Mouse (Mus musculus): ENCODE data around the gene Rspo1. TPM values are rescaled to one million over a fixed set of nuclear protein-coding genes. Genes with fewer than 3 reads are reported as not detected.
A peak's percentile ranks its signal among the peaks of the same experiment; 100 is the strongest.

Gene Rspo1
- total RNA-seq, 2 experiments from 2014 or later, result 3.1 to 3.6 TPM

- no peak for DNase-seq (ENCODE audit: low spot score)
- intact Hi-C loops (cut with DNase I), result no loop called here
These were observed 31.2 kb downstream of the Rspo1 start for GRCm38 (mm10) chr4:125017431-125017830.

DNA sequence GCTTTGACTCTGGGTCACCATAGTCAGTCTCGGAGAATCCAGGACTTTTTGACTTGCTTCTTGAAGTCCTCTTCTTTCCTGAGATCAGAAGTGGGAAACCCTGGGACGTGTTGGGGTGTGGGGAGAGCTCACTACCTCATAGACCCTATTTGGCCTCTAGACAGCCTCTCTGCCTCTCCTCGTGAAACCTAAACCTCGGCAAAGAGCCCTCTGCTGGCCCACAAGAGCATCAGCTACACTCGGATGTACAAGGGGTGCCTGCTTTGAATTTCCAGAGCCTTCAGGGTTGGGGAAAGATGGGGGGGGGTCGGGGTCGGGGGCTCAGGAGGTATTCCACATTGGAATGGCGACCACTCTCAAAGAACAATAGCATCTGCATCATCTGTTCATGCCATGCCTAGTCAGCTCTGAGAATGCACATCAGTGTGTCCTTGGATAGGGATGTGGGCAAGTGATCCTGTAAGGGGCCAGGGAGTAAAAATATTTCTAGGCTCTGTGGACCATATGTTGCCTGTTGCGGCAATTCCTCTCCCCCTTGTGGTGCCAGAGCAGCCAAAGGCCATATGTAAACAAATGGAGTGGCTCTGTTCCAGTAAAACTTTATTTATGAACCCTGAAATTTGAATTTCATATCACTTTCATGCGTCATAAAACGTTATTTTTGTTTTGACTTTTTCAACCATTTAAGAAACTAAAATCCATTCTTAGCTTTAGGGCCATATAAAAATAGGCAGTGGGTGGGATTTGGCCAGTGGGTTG, 34.7 kb downstream of the Rspo1 start:
- intact Hi-C loops (cut with DNase I), result no loop called here
- no peak for DNase-seq (ENCODE audit: low spot score)

DNA sequence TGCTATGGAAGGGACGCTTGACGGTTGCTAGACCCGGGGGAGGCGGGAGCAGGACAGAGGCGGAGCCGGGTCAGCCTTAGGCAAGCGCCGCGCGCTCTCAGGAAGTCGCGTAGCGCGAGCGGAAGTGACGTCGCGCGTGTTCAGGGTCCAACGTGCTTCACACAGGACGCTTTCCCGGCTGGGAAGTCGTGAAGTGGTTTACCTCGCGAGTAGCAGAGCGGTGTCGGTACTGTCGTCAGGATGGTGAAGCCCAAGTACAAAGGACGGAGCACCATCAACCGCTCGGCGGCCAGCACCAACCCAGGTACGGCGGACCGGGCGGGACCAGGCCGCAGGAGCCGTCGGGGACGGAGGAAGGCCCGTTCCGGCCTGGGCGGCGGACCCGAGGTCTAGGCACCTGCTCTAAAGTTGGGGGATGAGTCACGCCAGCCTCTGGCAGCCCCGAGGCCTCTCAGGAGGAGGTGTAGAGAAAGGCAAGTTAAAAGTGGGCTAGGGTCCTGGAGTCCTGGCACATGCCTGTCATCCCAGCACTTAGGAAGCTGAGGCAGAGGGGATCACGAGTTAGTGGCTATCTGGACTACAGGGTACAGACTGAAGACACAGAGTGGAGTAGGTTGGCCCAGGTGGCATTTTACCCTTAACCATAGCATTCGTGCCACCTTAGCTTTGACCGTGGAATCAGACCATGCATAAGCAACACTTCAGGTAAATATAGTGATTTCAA, 43.8 kb downstream of the Rspo1 start:
- DNase-seq (ENCODE audit: low spot score), result peak; percentile 87
- intact Hi-C loops (cut with DNase I), result loop anchor here (5.0 kb wide), 1 partner anchor 37 kb away; the partner anchor contains the start of genes Dnali1 and Snip1

DNA sequence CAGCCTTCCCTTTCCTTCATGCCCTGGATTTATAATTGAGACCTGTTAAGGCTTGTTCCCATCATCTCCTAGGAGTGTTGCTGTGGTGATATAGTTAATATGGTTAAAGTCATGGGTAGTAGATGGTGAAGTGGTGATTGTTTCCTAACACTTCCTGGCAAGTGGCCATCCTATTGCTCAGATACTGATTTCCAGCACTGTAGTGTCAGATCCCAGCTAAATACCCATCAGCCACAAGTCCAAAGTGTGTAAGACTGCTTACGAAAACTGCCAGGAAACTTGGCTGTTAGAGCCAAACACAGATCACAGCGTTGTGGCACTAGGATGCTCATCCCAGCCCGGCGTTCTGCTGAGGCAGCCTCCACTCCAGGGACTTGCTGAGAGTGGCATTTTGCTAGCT, 48.1 kb downstream of the Rspo1 start:
- intact Hi-C loops (cut with DNase I), result loop anchor here (5.0 kb wide), 1 partner anchor 33 kb away; the partner anchor contains the start of genes Dnali1 and Snip1
- no peak for DNase-seq (ENCODE audit: low spot score)

GRCm38 (mm10) chr4:125044454-125044853, 58.2 kb downstream of the Rspo1 start:
- intact Hi-C loops (cut with DNase I), result no loop called here
- DNase-seq (ENCODE audit: low spot score), result no peak

GRCm38 (mm10) chr4:125055385-125055784, 69.2 kb downstream of the Rspo1 start:
- DNase-seq (ENCODE audit: low spot score), result no peak
- intact Hi-C loops (cut with DNase I), result no loop called here

- intact Hi-C loops (cut with DNase I), result no loop called here
These were observed 70.2 kb downstream of the Rspo1 start for GRCm38 (mm10) chr4:125056476-125056875.

GRCm38 (mm10) chr4:125057273-125057672, 71.0 kb downstream of the Rspo1 start:
- DNase-seq (ENCODE audit: low spot score), result no peak
- intact Hi-C loops (cut with DNase I), result no loop called here

More at GRCm38 (mm10) chr4:125056476-125056875, 70.2 kb downstream of the Rspo1 start:
- no peak for DNase-seq (ENCODE audit: low spot score)

- DNase-seq (ENCODE audit: low spot score), result no peak
- intact Hi-C loops (cut with DNase I), result no loop called here
These were observed 71.8 kb downstream of the Rspo1 start for GRCm38 (mm10) chr4:125058033-125058432.

Other genes starting within 250 kb of the Rspo1 start
- 10 to 100 TPM; 10.1 to 10.4 TPM for gene Inpp5b, start 244.6 kb upstream of the Rspo1 start, total RNA-seq (2021)
- gene Mtf1, start 184.3 kb upstream of the Rspo1 start, total RNA-seq (2021), result 10 to 100 TPM; 13.7 to 16.5 TPM
- 10 to 100 TPM; 16.1 to 16.6 TPM for gene Yrdc, start 135.8 kb upstream of the Rspo1 start, total RNA-seq (2021)
- 10 to 100 TPM; 21.8 to 23.8 TPM for gene 1110065P20Rik, start 135.2 kb upstream of the Rspo1 start, total RNA-seq (2021)
- gene Maneal, start 124.3 kb upstream of the Rspo1 start, total RNA-seq (2021), result under 1 TPM; 0.08 to 0.29 TPM
- not detected for gene Epha10, start 105.5 kb upstream of the Rspo1 start, total RNA-seq (2021)
- gene 9930104L06Rik, start 49.4 kb upstream of the Rspo1 start, total RNA-seq (2021), result 1 to 10 TPM; 7.4 to 7.9 TPM
- gene Cdca8, start 47.1 kb upstream of the Rspo1 start, total RNA-seq (2021), result 1 to 10 TPM in 1 of 2 experiments, under 1 TPM in 1; 0.88 to 1.4 TPM
- gene Gnl2, start 30.2 kb downstream of the Rspo1 start, total RNA-seq (2021), result 10 to 100 TPM; 25.9 to 27.0 TPM
- not detected for gene Dnali1, start 79.3 kb downstream of the Rspo1 start, total RNA-seq (2021)
- gene Snip1, start 80.2 kb downstream of the Rspo1 start, total RNA-seq (2021), result 1 to 10 TPM; 7.6 to 8.8 TPM
- 10 to 100 TPM; 21.1 to 22.0 TPM for gene Meaf6, start 98.7 kb downstream of the Rspo1 start, total RNA-seq (2021)
- 1 to 10 TPM; 3.5 to 4.1 TPM for gene Zc3h12a, start 141.4 kb downstream of the Rspo1 start, total RNA-seq (2021)